Mouse (Mus musculus): ENCODE data around the gene Spn.
"Not testable (repeated sequence)": the region's sequence is repeated elsewhere in the genome, so short reads cannot be mapped to it uniquely, and the experiment has no call there.

DNA sequence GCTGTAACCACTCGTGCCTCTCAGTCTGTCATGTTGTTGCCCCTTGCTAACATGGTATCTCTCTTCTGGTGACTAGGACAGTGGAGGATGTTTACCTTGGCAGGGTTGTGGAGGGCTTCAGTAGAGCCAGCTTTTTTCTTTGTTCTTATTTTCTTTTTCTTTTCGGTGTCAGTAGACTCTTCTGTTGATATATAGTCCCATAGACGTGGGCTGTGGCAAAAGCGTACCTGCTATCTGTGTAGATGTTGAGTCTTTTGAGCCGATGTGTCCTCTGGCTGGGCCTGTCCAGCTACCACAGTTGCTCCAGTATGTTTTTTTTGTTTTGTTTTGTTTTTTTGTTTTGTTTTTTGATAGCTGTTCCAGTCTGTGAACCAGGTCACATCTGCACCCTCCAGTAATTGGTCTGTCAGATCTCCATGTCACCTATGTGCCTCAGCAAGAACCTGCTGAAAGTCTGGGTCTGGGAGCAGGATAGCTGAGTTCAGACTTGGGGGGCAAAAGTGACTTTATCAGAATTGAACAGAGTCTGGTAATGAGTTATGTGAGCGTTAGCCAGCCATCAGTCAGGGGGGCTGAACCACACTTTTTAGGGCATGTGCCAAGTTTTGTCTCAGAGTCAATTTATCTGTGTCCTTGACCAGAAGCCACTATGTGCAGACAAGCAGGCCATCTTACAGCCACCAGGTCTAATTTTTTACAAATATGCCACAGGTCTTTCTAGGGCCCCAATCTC lies 50.2 kb downstream of the Spn start, which contains the start of gene Zg16:
- not testable (repeated sequence) for TF ChIP-seq CTCF (IDR thresholded peaks at IDR 0.05 in 2 of 3, conservative IDR thresholded peaks at IDR 0.05 in 1 of 3; ENCODE audit: control insufficient read depth in 1 of 3, insufficient read depth in 1 of 3, low read depth in 2 of 3, low read length in 3 of 3, poor library complexity in 1 of 3, severe bottlenecking in 1 of 3); USF1 (IDR thresholded peaks at IDR 0.05; ENCODE audit: low read depth, low read length)
- peak; percentile 64 for TF ChIP-seq GATA1 (IDR thresholded peaks at IDR 0.05; ENCODE audit: low read depth, low read length)
